Mouse (Mus musculus) C2C12 (cell line): ENCODE measurements at regions not wholly inside any gene's neighbourhood (a gene's known extent, or its start where the extent isn't known, plus 50 kb on each side); places are given as distances from the start of the nearest gene placed in this dataset.

Source experiments
- H3K27me3 ChIP-seq: one replicate; pipeline ENCODE4 v1.6.1; 2011; ENCODE audit not compliant: control insufficient read depth, insufficient read depth, insufficient read length
- H3K36me3 ChIP-seq: one replicate; pipeline ENCODE4 v1.6.1; 2011; ENCODE audit not compliant: control insufficient read depth, insufficient read depth
- H3K4me3 ChIP-seq: one replicate; pipeline ENCODE4 v1.5.1; 2011; ENCODE audit warnings: mild to moderate bottlenecking, control low read depth; ENCODE audit not compliant: poor library complexity, insufficient read depth, severe bottlenecking
- H3K79me2 ChIP-seq: one replicate; pipeline ENCODE4 v1.6.1; 2011; ENCODE audit not compliant: control insufficient read depth, insufficient read depth
- H3K79me3 ChIP-seq: one replicate; pipeline ENCODE4 v1.6.1; 2011; ENCODE audit warnings: low read depth, control low read depth
- H3ac ChIP-seq: one replicate; pipeline ENCODE3; 2011; ENCODE audit warnings: low read depth; ENCODE audit not compliant: control insufficient read depth, insufficient read length
- CEBPB ChIP-seq: IDR thresholded peaks from one replicate; pipeline ENCODE4 v1.6.1; 2011; ENCODE audit warnings: low read depth, mild to moderate bottlenecking, control low read depth, moderate library complexity
- CTCF ChIP-seq: IDR thresholded peaks from one replicate; pipeline ENCODE4 v1.5.1; 2011; ENCODE audit not compliant: control insufficient read depth, insufficient read depth, insufficient read length
- FOSL1 ChIP-seq: IDR thresholded peaks from one replicate; pipeline ENCODE4 v1.8.0; 2011; ENCODE audit warnings: mild to moderate bottlenecking, low read length; ENCODE audit not compliant: poor library complexity, insufficient read depth, severe bottlenecking
- MAX ChIP-seq: IDR thresholded peaks from one replicate; pipeline ENCODE4 v1.6.1; 2011; ENCODE audit warnings: mild to moderate bottlenecking, control low read depth
- MYOD1 ChIP-seq: IDR thresholded peaks from one replicate; pipeline ENCODE4 v1.6.1; 2011; ENCODE audit warnings: low read depth; ENCODE audit not compliant: control insufficient read depth, insufficient read length
- MYOG ChIP-seq: IDR thresholded peaks from one replicate; pipeline ENCODE4 v1.6.1; 2011; ENCODE audit not compliant: control insufficient read depth, insufficient read length; ENCODE audit errors: extremely low read depth
- USF1 ChIP-seq: IDR thresholded peaks from one replicate; pipeline ENCODE4 v1.6.1; 2011; ENCODE audit warnings: low read depth, mild to moderate bottlenecking, control low read depth, moderate library complexity

GRCm38 (mm10) chr4:67141896-67142295 is 314.5 kb downstream of the Tlr4 start:
- Histone ChIP-seq H3K79me2 (no peaks in the 10 kb centered on the region), H3K27me3 (no peaks in the 10 kb centered on the region)
- TF ChIP-seq USF1 = no peak
- no peak for TF ChIP-seq CTCF
- no peak for TF ChIP-seq CEBPB
- TF ChIP-seq MYOD1 = no peak
- TF ChIP-seq FOSL1 = no peak
- no peak for TF ChIP-seq MYOG
- no peak for TF ChIP-seq MAX

GRCm38 (mm10) chr4:67148521-67148920 is 321.1 kb downstream of the Tlr4 start:
- H3K4me3 ChIP-seq = no peak overlapping the region
- H3ac ChIP-seq = no peak overlapping the region
- H3K36me3 ChIP-seq = no peaks in the 10 kb centered on the region
- no peaks in the 10 kb centered on the region for H3K79me3 ChIP-seq
- TF ChIP-seq CTCF (no peak), FOSL1 (no peak), CEBPB (no peak), USF1 (no peak), MYOG (no peak), MYOD1 (no peak), MAX (no peak)
- no peaks in the 10 kb centered on the region for H3K27me3 ChIP-seq
- H3K79me2 ChIP-seq = no peaks in the 10 kb centered on the region

More at GRCm38 (mm10) chr4:67141896-67142295, 314.5 kb downstream of the Tlr4 start:
- Histone ChIP-seq H3K4me3 (no peak overlapping the region), H3K79me3 (no peaks in the 10 kb centered on the region), H3K36me3 (no peaks in the 10 kb centered on the region), H3ac (no peak overlapping the region)

- Histone ChIP-seq H3K36me3 (no peaks in the 10 kb centered on the region), H3ac (no peak overlapping the region), H3K79me3 (no peaks in the 10 kb centered on the region), H3K27me3 (no peaks in the 10 kb centered on the region), H3K4me3 (no peak overlapping the region), H3K79me2 (no peaks in the 10 kb centered on the region)
- no peak for TF ChIP-seq FOSL1
- no peak for TF ChIP-seq USF1
- no peak for TF ChIP-seq MYOD1
- TF ChIP-seq MAX = no peak
- no peak for TF ChIP-seq CEBPB
- no peak for TF ChIP-seq MYOG
- no peak for TF ChIP-seq CTCF
These were observed 335.3 kb downstream of the Tlr4 start for GRCm38 (mm10) chr4:67162673-67163072.

- Histone ChIP-seq H3K79me3 (no peaks in the 10 kb centered on the region), H3K27me3 (no peaks in the 10 kb centered on the region), H3K36me3 (no peaks in the 10 kb centered on the region), H3K79me2 (no peaks in the 10 kb centered on the region), H3ac (no peak overlapping the region), H3K4me3 (no peak overlapping the region)
- TF ChIP-seq MYOG = no peak
- no peak for TF ChIP-seq MYOD1
- TF ChIP-seq CEBPB = no peak
- no peak for TF ChIP-seq CTCF
- TF ChIP-seq MAX = no peak
- TF ChIP-seq FOSL1 = no peak
- TF ChIP-seq USF1 = no peak
These were observed 340.3 kb downstream of the Tlr4 start for GRCm38 (mm10) chr4:67167720-67168119.

- Histone ChIP-seq H3K27me3 (no peaks in the 10 kb centered on the region), H3K4me3 (no peak overlapping the region), H3K79me2 (no peaks in the 10 kb centered on the region), H3K36me3 (no peaks in the 10 kb centered on the region), H3K79me3 (no peaks in the 10 kb centered on the region), H3ac (no peak overlapping the region)
- TF ChIP-seq MAX = no peak
- no peak for TF ChIP-seq CEBPB
- TF ChIP-seq MYOD1 = no peak
- no peak for TF ChIP-seq MYOG
- no peak for TF ChIP-seq CTCF
- no peak for TF ChIP-seq FOSL1
- no peak for TF ChIP-seq USF1
These were observed 360.5 kb downstream of the Tlr4 start for GRCm38 (mm10) chr4:67187725-67188510.

GRCm38 (mm10) chr4:67190536-67190935 is 363.2 kb downstream of the Tlr4 start:
- Histone ChIP-seq H3ac (no peak overlapping the region), H3K27me3 (no peaks in the 10 kb centered on the region), H3K36me3 (no peaks in the 10 kb centered on the region), H3K4me3 (no peak overlapping the region), H3K79me3 (no peaks in the 10 kb centered on the region), H3K79me2 (no peaks in the 10 kb centered on the region)
- no peak for TF ChIP-seq CTCF
- no peak for TF ChIP-seq USF1
- no peak for TF ChIP-seq FOSL1
- TF ChIP-seq MAX = no peak
- TF ChIP-seq MYOD1 = no peak
- no peak for TF ChIP-seq MYOG
- no peak for TF ChIP-seq CEBPB
